Mouse (Mus musculus): ENCODE data around the gene Lbp.

Gene Lbp

GRCm38 (mm10) chr2:158313089-158313488, 6.8 kb downstream of the Lbp start:
- DNase-seq (ENCODE audit: low spot score), result no peak

- DNase-seq (ENCODE audit: low spot score), result no peak
Observed at GRCm38 (mm10) chr2:158316371-158316770, 10.1 kb downstream of the Lbp start.

GRCm38 (mm10) chr2:158317026-158317425, 10.7 kb downstream of the Lbp start:
- DNase-seq (ENCODE audit: low spot score), result peak; percentile 22

GRCm38 (mm10) chr2:158321596-158321995, 15.3 kb downstream of the Lbp start:
- no peak for DNase-seq (ENCODE audit: low spot score)

GRCm38 (mm10) chr2:158322845-158323244, 16.6 kb downstream of the Lbp start:
- no peak for DNase-seq (ENCODE audit: low spot score)

GRCm38 (mm10) chr2:158324531-158325190, 18.4 kb downstream of the Lbp start:
- DNase-seq (ENCODE audit: low spot score), result no peak

- no peak for DNase-seq (ENCODE audit: low spot score)
Observed at GRCm38 (mm10) chr2:158325609-158326008, 19.3 kb downstream of the Lbp start.

GRCm38 (mm10) chr2:158334356-158334755, 28.1 kb downstream of the Lbp start:
- DNase-seq (ENCODE audit: low spot score), result no peak

GRCm38 (mm10) chr2:158337698-158338097, 31.4 kb downstream of the Lbp start:
- DNase-seq (ENCODE audit: low spot score), result no peak

GRCm38 (mm10) chr2:158339948-158340564, 33.8 kb downstream of the Lbp start:
- peak; percentile 56 for DNase-seq (ENCODE audit: low spot score)

- no peak for DNase-seq (ENCODE audit: low spot score)
Observed at GRCm38 (mm10) chr2:158341324-158341723, 35.0 kb downstream of the Lbp start.

- no peak for DNase-seq (ENCODE audit: low spot score)
Observed at GRCm38 (mm10) chr2:158343495-158343894, 37.2 kb downstream of the Lbp start.

GRCm38 (mm10) chr2:158346467-158346866, 40.2 kb downstream of the Lbp start:
- DNase-seq (ENCODE audit: low spot score), result no peak

- DNase-seq (ENCODE audit: low spot score), result peak; percentile 56
Observed at GRCm38 (mm10) chr2:158347868-158348267, 41.6 kb downstream of the Lbp start.

- DNase-seq (ENCODE audit: low spot score), result no peak
Observed at GRCm38 (mm10) chr2:158352801-158353520, 46.7 kb downstream of the Lbp start.

GRCm38 (mm10) chr2:158354348-158355114, 48.2 kb downstream of the Lbp start:
- no peak for DNase-seq (ENCODE audit: low spot score)

GRCm38 (mm10) chr2:158355238-158355637, 48.9 kb downstream of the Lbp start:
- DNase-seq (ENCODE audit: low spot score), result no peak

GRCm38 (mm10) chr2:158356121-158356520, 49.8 kb downstream of the Lbp start:
- DNase-seq (ENCODE audit: low spot score), result no peak

GRCm38 (mm10) chr2:158359757-158360620, 53.7 kb downstream of the Lbp start:
- no peak for DNase-seq (ENCODE audit: low spot score)

- peak; percentile 81 for DNase-seq (ENCODE audit: low spot score)
Observed at GRCm38 (mm10) chr2:158360873-158361677, 54.8 kb downstream of the Lbp start.
